Mouse (Mus musculus) frontal cortex, postnatal 14 days (tissue): ENCODE results near the gene Gm340.

ENCODE experiments used
- DNase-seq, 2 experiments: peaks; one replicate each; pipeline ENCODE4 v3.0.0; 2022; ENCODE audit warnings: low spot score in 2 of 2

The Gm340 gene

DNA sequence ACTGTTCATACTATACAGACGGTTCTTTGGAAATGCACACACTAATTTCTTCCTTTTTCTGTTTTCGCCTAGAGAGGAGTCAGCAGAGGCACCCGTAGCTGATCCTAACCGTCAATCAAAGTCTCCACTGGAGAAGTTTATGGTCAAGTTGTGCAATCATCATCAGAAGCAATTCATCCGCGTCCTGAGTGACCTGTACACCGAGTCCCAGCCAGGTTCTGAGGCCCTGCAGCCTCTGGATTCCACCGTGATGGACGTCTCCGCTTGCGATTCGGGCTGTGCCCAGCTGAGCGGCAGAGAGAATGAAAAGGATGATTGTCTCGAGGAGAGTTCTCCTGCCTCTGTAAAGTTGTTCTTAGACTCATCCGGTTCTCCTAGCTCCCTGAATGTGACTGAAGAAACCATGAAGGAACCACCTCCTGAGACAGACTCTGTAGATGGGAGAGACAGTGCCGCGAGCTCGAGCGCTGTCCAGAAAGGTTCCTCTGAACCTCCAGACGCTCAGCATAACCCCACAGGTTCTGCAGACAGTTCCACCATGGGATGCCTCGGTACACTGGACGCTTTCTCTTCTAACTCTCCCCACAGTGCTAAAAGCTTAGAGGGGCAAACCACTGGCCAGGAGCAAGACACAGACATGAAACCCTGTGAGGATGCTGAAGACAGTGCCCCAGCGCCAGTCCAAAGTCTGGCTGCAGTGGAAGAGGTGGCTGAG lies at the start of gene Gm340:
Gene Gm340, plus strand, starts transcription at position 665 of the 715 bp plus-strand sequence.
- DNase-seq = no peak

DNA sequence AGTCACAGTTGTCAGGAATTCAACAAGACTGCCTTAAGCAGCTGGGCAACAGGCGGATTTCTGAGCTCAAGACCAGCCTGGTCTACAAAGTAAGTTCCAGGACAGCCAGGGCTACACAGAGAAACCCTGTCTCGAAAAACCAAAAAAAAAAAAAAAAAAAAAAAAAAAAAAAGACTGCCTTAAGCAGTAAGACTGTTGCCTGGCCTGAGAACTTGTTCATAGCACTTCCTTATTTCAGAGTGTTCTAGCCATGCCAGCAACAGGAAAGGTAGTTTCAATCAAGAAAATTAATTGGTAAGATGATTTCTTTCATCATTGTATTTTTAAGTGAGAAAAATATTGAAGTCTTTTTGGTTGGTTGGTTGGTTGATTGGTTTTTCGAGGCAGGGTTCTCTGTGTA lies 48.1 kb upstream of the Gm340 start:
- DNase-seq = no peak

DNA sequence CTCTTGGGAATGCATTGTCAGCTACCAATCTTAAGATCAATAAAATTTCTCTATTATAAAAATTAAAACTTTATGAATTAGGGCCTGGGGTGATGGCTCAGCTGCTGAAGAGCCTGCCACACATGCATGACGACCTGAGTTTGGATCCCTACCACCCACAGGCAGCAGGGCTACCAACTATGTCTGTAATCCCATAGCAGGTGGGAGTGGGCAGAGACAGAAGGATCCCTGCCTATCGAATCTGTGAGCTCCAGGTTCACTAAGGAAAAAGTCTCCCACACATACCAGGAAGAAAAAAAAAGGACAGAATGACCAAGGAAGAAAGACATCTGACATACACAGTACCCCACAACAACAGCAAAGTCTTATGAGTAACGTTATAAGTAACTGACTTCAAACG lies 25.2 kb upstream of the Gm340 start:
- no peak for DNase-seq

- DNase-seq = no peak
Measured at GRCm38 (mm10) chr19:41557491-41557890, 24.7 kb upstream of the Gm340 start.

GRCm38 (mm10) chr19:41558891-41559486 lies 23.2 kb upstream of the Gm340 start:
- DNase-seq = no peak

- DNase-seq = no peak
Measured at GRCm38 (mm10) chr19:41560856-41561255, 21.3 kb upstream of the Gm340 start.

- DNase-seq = no peak
Measured at GRCm38 (mm10) chr19:41568791-41569190, 13.4 kb upstream of the Gm340 start.

- DNase-seq = no peak
Measured at GRCm38 (mm10) chr19:41573700-41574099, 8.5 kb upstream of the Gm340 start.

- no peak for DNase-seq
Measured at GRCm38 (mm10) chr19:41577576-41577975, 4.6 kb upstream of the Gm340 start.

GRCm38 (mm10) chr19:41579311-41579920 lies 2.8 kb upstream of the Gm340 start:
- no peak for DNase-seq

DNA sequence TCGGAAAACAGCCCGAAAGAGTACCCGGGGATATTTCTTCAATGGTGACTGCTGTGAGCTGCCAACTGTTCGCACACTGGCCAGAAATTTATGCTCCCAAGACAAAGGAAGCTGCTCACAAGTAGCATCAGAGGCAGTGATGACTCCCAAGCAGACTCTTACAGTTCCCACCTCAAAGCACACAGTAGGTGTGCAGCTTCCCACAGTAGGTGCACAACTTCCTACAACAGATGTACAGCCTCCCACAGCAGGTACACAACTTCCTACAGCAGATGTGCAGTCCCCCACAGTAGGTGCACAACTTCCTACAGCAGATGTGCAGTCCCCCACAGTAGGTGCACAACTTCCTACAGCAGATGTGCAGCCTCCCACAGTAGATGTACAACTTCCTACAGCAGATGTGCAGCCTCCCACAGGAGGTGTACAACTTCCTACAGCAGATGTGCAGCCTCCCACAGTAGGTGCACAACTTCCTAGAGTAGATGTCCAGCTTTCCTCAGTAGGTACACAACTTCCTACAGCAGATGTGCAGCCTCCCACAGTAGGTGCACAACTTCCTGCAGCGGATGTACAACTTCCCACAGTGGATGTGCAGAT lies 846 bp downstream of the Gm340 start:
- no peak for DNase-seq

DNA sequence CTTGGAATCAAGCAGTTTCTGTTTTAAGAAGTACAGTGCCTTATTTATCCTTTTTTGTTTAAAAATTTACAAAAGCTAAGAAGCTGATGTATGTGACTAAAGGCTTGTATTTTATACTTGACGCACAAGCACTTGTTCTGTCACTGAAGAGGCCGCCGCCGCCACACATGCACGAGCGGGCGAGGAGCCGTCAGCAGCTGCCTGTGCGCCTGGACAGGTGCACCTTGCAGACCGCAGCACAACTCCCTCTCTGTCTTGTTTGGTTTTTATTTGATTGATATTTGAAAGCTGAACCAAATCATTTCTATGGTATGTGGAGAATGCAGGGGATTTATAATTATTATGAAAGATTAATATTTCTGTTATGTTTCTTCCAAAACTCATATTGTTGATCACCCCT lies 4.6 kb downstream of the Gm340 start:
- no peak for DNase-seq

DNA sequence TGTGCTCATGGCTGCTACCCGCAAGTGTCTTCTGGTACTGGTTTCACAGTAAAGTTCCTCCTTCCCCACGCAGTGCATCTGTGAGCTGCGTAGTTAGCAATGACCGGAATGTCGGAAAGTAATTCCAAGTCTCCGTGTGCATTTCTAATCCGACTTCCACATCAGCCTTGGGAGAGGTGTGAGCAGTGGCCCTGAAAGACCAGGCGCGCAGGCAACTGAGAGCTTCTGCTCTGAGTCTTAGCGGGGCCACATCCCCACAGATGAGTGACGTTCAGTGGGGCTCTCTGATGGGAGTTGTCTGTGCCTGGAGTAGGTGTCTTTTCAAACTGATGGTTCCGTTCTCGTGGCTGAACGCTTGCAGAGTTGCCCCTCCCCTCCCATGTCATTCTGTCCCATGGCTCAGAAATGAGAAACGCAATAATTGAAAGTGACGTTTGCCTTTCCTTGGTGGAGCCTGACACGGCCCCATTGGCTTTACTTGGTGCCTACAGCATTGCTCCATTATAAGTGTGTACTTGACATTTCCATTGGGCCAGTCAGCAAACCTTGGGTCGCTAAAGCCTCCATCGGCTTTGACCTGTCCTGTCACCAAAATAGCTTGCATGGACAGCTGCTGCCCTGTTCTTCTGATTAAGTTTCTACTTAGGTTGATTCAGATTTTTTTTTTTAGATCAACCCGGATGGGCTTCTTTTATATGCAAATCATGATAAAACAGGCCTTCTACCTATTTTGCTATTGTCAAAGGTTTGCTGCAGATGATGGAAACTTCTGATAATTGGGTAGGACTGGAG lies 5.5 kb downstream of the Gm340 start:
- no peak for DNase-seq

DNA sequence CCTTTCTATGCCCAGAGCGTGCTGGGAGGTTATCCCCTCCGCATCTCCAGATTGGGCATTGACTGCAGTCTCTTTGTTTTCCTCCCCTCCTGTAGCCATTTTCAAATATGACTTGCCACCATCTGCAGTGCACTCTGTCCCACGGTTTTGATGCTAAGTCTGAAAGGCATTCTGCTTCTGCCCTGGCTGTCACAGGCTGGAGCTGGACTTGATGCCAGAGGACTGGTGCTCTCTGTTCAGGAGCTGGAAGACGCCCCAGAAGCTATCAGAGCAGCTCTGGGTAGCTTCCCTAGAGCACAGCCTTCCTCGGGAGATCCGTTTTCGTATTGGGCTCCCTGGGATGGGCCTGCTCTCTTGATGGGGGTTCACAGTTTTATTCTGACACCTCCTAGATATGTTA lies 6.9 kb downstream of the Gm340 start:
- DNase-seq = no peak

GRCm38 (mm10) chr19:41589681-41590080 lies 7.5 kb downstream of the Gm340 start:
- DNase-seq = no peak

DNA sequence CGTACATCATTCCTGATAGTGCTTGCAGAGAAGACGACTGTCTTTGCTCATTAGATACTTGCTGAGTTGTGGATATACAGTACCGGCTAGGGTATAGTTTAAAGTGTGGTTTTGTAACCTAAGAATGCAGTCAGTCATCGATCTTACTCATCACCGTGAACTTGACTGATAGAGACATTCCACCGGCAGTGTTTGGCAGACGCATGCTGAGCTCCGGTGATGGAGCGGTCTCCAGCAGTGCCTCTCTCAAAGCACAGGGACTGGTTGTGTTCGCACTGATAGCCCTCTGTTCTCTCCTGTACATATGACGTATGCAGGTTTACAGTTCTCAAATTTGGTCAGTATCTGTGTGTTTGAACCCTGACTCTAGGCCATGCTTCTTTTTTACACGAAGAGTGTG lies 9.6 kb downstream of the Gm340 start:
- DNase-seq = no peak

- no peak for DNase-seq
Measured at GRCm38 (mm10) chr19:41597170-41597894, 15.2 kb downstream of the Gm340 start.

- no peak for DNase-seq
Measured at GRCm38 (mm10) chr19:41600647-41601046, 18.5 kb downstream of the Gm340 start.

- DNase-seq = no peak
Measured at GRCm38 (mm10) chr19:41606208-41606987, 24.2 kb downstream of the Gm340 start.

DNA sequence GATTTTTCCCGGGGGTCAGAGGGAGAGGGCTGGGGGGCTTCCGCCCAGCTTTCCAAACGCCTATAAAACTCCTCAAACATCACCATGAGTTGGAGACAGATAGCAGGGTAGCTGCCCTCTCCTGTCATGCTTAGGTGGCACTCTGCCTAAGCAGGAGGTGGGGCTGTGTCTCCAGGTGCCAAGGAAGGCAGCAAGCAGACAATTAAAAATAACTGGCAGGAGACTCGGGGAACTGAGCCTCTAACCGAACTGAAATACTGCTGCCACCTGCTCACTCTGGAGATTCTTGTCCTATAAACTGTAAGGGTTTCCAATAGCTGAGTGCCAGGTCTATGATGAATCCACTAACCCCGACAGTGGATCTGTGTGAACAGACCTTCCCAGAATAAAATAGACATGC lies 29.5 kb downstream of the Gm340 start:
- no peak for DNase-seq
